Mouse (Mus musculus): ENCODE results near the gene Sort1.

DNA sequence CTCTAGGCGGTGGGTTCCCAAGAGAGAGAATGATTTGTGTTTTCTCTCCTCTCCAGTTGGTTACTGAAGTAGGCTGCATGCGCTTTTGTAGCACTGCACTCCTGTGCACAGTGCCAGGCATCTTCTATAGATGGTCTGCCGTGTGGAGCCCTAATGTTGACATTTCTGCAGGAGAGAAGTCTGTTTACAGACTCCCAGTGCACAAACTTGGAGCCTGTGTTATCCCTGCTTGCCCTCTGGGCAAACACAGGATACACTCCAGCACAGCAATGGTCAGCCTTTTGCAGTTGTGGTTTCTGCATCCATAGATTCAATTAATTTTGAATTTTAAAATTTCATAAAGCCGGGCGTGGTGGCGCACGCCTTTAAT, 13.2 kb downstream of the Sort1 start:
- TF ChIP-seq CTCF (IDR thresholded peaks at IDR 0.05; ENCODE audit: insufficient read depth, low read depth, low read length): no peak
- no peak for TF ChIP-seq POLR2A (IDR thresholded peaks at IDR 0.05; ENCODE audit: insufficient read depth, low read depth, low read length)

Data from olfactory bulb, adult 2 months (tissue).